Mouse (Mus musculus) lung, postnatal 0 days (tissue): Measurements from ENCODE around the gene Prlh.

Experiments
- CTCF ChIP-seq: IDR thresholded peaks from 2 replicates; pipeline ENCODE4 v1.5.1; 2016; ENCODE audit warnings: antibody characterized with exemption, mild to moderate bottlenecking
- EP300 ChIP-seq: IDR thresholded peaks from 2 replicates; pipeline ENCODE4 v1.6.1; 2016; ENCODE audit warnings: antibody characterized with exemption, mild to moderate bottlenecking, control low read depth

GRCm38 (mm10) chr1:90975960-90976359 is 23.1 kb downstream of the Prlh start:
- no peak for TF ChIP-seq EP300
- TF ChIP-seq CTCF: no peak
